Mouse (Mus musculus) embryo, embryonic 10 days (tissue): ENCODE results near the gene Top1.

Experiments
- DNase-seq: peaks from one replicate; pipeline ENCODE4 v3.0.0-alpha.2; 2015; ENCODE audit warnings: low spot score

Gene Top1

DNA sequence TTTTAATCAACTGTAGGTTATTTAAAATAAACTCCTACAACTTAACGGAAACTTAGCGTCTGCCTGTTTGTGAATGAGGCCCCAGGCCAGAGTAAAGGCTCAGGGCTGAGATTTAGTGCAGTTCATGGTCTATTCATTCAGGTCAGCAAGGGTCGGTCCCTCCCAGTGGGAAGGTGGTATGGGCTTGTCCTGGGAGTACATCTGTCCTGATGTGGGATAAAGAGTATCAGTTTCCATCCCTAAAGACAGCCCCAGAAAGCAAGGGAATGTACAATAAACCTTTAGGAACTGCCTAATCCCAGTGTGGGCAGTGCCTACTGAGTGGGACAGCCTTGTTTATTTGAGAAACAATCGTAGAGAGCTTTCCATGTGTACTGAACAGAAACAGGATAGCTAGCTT is 77.0 kb downstream of the Top1 start:
- DNase-seq, result no peak

DNA sequence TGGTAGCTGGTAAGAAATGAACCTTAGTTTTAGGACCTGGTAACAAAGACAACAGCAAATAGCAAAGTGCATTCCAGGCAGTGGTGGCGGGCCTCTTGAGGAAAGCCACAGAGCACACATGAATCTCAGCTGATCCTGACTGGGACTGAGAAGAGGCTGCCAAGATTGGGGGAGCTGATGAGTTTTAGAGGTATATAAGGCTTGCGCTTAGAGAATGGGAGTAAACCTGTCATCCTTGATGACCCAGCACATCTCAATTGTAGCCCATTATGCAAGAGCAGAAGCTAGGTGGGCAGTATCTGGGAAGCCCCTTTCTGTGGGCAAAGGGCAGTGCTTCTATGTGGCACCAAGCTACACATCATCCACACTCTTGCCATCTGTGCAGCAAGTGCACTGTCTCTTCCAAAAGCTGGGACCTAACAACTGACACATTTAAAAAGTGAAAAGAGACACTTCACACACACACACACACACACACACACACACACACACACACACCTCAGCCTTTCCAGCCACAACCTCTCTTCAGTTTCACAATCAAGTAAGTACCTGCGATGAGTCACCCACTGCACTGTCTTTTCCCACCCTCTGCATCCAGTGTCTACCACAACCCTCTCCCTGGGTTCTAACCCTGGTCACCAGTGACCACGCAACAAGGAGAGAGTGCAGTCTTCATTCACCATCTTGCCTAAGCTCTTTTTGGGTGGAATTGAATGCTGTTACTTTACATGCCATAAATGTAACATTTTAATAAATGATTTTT is 78.1 kb downstream of the Top1 start:
- DNase-seq, result no peak

DNA sequence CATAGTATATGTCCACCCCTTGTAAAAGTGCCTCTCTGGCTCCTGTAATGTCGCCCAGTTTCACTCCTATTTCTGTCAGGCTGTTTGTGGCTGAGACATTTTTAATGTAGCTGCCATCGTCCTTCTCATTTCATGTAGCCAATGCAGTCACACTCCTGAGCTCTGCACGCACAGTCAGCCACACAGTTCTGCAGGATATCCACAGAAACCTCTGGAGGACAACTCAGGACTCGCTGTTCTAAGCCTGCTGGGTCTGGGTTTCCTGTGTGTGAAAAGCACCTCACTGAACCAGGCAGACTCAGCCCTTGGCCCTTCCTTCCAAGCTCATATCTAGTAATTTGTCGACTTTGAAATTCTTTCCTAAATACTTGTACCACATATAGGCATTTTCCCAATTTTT is 78.8 kb downstream of the Top1 start:
- DNase-seq, result no peak

DNA sequence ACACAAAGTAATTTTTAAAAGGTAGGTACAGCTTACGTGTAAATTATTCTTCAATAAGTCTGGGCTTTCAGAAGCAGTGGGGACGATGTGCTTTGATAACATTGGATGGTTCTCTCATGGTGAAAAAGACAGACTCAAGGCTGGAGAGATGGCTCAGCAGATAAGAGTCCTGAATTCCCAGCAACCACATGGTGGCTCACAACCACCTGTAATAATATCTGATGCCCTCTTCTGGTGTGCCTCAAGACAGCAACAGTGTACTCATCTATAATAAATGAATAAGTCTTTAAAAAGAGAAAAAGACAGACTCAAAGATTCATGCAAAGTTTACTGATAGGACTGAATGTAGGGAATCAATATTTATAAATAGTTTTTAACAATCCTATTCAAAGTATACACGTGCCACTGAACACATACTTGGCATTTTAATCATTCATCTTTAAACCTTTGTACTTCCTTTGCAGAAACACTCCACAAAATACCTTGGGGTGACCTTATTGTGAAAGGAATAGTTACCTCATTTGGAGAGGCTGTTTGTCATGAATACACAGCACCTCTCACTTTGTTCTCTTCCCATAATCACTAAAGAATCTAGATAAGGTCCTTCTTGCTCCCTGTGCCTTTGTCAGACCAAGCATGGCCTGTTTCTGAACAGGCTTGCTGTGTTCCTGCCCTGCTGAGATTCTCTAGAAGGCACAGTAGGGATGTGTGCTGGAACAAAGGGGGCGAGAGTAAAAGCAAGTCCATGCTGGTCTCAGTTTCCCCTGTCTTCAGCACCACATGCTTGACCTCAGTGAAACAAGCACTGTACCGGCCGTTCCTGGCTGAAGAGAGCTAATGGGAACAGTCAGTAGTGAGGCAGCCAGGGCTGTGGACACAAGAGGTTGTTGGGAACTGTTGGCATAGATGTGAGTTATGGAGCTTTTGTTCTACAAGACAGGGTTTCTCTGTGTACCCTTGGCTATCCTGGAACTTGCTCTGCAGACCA is 80.5 kb downstream of the Top1 start:
- DNase-seq, result no peak

DNA sequence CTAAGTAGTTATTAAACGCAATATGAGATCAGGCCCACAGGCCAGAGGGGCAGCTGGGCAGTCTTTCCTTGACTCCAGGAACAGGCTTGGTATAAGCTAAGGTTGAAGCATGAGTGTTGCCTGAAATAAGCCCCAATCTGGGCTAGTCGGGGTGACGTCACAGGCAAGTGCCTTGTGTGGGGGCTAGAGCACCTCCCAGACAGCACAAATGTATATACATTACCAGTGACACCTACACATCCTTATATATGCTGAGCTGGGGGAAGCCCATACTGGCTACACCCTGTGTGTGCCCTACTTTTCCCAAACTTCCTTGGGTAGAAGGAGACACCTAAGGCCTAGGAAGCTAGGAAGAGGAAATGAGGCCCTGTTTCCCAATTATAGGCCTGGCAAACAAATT is 83.3 kb downstream of the Top1 start:
- no peak for DNase-seq

DNA sequence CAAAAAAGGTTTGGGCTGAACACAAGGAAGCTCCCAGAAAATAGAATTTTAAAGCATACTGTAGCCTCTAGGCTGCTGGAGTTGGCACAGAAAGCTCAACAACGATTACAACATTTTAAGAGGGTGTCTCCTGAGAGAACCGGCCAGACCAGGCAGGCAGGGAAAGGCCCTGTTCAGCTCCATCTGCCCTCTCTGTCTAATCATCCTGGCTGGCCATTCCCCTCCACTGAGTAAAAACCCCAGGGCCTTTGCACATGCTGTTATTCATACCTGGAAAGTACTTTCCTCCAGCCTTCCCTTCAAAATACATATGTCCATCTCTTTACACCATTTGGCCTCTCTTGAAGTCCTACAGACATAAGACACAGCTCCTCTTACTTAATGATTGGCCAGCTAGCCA is 83.7 kb downstream of the Top1 start:
- no peak for DNase-seq

DNA sequence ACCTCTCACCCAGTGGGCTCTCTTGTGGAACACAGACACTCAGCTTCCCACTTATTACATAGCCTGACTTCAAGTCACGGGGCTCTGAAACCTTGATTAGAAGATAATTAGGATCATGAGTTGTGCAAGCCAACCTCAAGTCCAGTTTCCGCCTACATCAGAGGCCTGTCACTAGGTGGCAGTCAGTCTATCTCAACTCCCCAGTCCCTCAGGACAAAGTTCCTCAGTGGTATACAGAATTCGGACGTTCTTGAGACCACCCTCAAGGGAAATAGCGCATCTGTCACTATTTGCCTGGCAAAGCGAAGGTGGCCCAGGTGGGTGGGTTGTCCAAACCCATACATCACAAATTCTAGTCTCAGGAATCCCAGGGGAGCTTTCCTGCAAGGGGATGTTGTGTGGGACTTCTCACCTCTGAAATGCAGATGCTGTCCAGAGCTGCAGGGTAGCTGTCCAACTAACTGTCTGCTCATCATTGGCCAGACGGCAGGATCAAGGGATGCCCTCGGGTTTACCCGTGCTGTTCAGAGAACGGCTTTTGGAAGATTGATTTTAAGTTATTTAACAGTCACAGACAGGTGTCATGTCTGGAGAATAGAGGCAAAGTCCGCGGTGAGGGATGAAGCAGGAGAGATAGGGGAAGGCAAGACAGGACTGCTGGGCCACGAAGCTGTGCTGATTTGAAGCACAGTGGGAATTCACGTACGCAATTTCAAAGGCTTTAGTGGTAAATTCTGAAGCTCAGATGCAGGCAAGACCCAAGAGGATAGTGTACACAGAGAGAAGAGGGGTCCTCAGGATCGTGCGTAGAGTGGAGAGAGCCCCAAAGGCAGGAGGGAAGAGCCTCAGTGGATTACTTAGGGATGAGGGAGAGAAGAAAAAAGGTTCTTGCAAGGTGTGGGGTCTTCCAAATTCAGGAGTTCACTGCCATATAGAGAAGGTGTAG is 84.4 kb downstream of the Top1 start:
- peak; percentile 46 for DNase-seq

DNA sequence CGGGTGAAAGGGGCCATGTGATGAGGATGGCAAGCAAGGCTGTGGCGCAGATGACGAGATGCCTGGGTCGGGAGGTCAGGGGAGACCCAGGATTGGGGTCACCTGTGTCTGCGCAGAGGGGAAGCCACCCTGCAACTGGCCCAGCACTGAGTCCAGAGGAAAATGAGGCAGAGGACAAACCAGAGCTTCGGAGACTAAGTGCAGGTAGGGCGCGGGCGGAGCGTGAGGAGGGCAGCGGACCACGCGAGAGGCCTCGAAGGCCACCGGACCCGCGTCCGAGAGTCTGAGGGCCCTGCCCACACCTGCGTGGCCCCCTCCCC is 85.1 kb downstream of the Top1 start:
- no peak for DNase-seq

DNA sequence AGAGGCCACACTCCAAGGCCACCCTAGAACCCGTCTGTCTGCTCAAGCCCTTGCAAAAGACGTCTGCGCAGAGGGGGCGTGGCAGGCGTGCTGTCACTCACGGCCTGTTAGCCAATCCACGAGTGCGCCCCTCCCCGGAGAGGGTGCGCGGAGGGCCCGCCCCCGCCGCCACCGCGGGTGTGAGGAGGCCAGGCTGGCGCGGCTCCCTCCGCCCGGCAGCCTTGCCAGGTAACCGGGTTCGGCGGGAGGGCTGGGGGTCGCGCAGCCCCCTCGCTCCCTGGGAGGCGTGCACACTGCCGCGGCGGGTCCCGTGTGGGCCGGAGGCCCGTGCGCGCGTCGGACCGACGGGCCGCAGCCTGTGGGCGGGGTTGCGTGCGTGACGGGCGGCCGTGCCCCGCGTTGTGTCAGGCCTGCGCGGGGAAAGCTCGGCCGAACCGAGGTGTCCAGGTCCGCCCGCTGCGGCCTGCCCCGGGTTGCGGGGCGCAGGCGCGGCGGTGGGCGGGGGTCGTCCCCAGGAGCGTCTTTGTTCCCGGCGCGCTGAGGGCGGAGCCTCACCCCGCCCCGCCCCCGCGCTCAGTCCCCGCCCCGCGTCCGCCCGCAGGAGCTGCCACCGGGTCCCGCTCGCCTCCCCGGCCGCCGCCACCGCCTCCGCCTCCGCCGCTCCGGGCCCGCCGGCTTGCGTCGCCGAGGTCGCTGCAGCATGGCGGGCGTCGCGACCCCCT is 85.6 kb downstream of the Top1 start, which contains the start of gene Plcg1:
TSS of gene Plcg1 (plus strand) at position 184 of the 722 bp plus-strand sequence.
- DNase-seq, result peak; percentile 97

DNA sequence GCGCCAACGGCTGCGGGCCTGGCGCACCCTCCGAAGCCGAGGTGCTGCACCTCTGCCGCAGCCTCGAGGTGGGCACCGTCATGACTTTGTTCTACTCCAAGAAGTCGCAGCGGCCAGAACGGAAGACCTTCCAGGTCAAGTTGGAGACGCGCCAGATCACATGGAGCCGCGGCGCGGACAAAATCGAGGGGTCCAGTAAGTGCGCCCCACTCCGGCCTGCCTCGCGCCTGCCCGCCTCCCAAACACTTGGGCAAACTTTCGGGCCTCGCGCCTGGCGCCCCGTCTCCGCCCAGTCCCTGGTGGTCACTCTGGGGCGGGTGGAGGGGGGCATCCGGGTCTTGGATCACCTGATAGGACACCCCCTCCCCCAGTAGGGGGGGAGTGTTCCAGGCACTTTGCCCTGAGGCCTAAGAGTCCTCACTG is 86.2 kb downstream of the Top1 start:
- peak; percentile 60 for DNase-seq

DNA sequence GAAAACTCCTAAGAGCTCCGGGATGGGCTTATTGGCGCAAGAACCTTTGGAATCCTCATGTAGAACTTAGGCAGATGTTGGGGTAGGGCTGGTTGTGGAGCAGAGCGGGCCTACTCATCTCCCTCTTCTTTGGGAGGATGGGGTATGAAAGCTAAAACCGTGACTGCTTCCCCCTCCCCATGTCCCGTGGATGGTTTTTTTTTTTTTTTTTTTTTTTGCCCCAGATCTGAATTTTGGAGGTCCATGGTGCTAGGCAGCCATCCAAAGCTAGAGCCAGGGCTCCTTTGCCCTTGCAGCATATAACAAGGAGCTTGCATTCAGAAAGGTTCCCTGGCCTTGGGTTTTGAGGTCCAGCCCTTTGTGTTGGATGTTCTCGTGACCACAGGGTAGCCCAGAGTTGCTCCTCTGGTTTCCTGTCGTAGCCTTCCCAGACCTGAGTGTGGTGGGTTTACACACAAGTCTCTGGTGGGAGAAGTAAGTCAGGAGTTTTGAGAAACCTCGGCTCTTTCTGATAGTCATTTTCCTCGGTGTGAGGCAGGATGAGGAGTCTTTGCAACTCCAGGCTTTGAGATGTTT is 86.8 kb downstream of the Top1 start:
- DNase-seq, result no peak

DNA sequence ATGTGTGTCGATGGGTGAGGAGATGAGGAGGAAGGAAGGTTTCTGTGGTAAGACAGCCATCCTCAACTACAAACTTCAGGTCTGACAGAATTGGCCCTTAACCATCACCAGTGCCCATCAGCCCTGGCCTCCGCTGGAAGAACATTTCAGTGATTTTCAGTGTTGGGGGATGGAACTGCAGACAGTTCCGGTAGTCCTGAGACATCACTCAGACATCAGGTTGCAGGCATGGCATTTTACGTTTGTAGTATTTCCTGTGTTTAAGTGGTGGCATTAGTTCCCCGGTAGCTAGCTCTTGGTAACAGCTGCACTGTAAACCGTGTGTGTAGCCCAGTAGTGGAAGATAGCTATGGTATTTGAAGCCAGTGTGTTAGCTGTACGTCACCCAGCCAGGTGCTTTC is 87.4 kb downstream of the Top1 start:
- DNase-seq, result no peak

DNA sequence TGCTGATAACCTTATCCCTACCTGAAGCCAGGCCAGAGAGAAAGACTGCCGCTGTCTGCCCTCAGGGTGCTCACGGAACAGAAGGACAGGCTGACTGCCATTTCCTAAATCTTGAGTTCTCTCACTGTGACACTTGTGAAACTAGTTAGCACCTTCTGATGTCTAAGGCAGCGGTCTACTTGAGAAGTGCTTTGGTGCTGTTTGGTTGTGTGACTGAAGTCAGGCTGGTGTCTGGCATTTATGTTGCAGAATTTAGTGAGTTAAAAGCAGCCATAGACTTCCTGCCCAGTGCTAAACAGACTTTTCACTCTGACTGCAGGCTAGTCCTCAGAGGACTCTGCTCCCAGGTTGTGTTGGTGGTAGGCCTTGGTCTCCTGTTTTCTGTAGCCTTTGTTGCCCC is 88.6 kb downstream of the Top1 start:
- no peak for DNase-seq

DNA sequence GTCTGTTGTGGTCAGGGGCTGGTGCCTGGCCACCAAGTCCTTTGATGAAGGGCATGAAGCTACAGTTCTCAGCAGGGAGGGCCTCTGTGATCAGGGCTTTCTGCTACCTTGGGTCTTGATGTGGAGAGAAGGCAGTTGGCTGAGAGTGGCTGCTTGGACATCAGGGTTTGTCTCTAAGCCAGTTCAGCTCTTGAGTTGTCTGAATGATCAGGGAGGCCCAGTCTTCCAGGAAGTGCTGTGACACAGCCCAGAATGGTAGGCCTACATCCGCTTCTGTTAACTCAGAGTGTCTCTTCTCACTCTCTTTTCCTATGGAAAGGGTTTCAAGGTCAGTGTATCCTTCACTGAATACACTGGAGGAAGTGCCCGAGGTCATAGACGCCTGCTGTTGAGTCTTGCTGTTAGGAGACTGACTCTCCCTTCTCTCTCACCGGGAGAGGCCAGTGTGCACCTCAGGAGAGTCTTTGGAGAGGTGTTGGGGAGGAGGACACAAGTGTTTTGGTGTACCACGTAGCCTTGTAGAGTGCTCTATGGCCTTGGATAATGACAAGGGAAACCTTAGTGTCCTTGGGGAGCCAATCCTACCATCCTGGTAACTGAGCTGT is 90.1 kb downstream of the Top1 start:
- DNase-seq, result no peak

DNA sequence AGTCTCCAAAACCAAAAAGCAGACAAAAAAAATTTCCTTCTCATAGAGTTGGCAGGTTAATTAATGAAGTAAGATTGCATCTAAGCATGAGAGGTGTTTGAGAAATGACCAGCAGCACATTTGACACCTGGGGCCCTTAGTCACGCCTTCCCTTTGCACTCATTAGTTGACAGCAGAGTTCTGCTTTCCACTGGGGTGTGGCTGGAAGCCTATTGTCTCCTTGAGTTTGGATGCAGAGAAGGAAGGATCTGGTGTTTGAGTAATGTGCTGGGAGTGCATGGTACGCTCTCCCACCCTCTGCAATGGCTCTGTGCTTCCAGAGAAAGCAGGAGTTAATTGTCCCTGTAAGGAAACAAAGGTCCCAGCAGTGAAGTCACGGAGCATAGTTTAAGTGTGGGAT is 90.8 kb downstream of the Top1 start:
- DNase-seq, result no peak

DNA sequence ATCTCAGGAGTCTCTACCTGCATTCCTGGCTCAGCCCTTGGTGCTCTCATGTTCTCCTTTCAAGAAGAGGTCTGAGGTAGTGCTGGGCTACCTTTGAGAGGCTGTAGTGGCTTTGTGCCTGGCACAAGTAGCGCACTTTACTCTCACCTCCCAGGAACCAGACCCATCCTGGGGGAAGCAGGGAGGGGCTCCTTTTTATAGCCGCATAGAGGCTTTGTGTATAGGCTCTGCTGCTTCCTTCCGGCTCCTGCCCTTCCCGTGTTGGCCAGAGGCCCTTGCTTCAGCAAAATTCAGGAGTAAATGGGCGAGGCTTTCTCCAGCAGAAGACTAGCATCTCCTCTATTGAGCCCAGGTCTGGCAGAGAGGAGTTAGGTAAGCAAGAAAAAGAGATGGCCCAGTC is 92.7 kb downstream of the Top1 start:
- no peak for DNase-seq

DNA sequence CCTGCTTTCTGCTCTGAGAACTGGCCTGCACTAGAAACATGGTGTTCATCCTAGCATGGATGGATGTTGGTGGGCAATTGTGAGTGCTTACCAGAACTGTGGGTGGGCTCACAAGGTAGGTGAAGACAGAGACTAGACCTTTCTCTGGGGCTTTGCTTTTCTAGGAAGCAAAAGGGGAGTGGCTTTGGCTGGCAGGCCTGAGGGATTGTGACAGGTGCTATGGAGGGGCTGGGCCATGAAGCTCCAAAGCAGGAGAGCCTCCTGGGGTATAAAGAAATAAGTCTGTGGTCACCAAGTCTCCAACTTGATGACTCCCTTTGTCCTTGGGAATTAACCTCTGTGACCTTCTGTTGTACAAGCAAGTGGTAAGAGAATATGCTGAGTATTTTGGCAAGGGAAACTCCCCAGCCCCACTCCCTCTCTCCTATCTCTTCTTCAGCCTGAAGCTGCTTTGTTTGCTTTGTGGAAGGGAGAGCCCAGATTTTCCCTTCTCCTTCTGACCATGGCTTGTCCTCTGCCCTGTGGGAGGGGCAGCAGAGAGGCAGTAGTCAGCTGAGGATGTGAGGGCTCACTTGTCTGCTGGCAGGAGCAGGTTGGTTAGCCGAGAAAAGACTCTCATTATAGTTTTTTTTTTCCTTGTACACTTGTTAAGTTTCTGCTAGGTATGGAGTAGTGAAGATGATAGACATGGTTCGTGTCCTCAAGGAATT is 94.1 kb downstream of the Top1 start:
- no peak for DNase-seq

DNA sequence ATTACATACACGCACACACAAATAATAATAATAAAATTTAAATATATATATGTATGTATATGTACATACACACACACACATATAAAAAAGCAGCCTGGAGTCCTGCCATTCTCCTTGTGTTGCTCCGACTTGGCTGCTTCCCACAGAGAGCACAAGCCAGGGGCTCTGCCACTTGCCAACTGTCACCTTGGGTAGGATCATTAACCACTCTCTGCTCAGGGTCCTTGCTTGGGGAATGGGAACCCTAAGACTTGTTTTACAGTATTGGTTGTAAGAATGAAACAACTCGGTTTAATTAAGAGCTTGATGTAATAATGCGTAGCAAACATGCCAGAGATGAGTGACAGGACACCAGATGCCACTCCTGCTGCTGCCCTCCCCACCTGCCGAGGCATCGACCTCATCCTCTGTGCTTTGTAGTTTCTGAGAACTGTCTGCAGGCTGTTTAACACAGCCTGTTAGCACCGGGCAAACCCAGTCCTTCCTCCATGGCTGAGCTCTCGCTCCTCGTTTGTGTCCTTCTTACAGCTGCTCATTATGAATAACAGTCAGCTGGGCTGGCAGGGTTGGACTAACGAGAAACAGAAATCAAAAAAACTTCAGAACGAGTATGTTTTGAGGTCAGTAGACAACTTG is 95.0 kb downstream of the Top1 start:
- no peak for DNase-seq

DNA sequence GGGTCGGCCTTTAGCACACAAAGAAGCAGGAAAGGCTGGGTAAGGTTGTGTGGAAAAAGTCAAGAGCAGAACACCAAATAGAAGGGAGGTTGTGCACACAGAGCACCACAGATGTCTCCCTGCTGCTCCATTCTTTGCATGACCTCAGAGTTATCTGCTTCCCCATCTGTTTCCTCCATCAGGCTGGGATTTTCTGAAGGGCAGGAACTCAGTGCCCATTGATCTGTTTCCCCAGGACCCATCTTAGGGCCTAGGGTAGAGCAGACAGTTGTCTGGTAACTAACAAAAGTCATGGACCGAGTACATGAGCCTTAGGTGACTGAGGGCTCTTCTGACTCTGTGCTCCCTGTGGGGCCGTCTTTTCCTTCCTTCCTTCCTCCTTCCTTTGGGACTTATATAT is 95.9 kb downstream of the Top1 start:
- no peak for DNase-seq
